ENCODE assay signal across 13 mouse cellular contexts in the genomic region with DNA sequence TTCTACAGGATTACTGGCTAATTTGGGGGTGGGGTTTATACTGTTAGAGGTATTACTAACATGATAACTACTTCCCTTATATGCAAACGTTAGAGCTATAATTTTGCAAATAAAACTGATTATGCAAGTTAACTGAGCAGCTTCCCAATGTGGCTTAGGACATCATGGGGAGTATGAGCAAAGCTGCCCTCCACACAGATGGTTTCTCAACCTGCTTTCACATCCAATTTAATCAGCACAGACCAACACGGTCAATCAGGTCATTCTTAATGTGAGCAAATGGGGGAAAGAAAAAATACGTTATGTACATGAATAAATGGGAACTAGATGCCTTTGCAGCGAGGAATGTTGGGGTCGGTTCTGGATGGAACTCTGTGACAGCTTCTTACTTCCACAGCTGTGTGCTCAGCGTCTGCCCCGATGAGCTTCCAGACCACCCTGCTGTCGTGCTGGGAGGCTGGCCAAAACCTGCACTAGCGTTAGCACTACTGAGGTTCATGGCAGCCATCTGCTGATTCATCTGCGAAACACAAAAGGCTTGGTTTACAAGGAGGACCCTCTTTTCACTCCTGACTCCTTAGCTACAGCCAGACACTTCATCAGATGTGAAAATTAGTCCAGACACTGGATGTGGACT.
DNase-seq lines count a peak whose midpoint lies in the region; ATAC-seq and TF ChIP-seq lines count a peak whose summit lies in the region.
"Had no signal": no experiment of that assay in that cellular context is flagged by ENCODE, and none has a peak within 500 bp of the region (broad histone marks: within the 10 kb centered on the region; RNA-seq: fewer than 3 reads in every experiment).

No protein-coding gene starts in this region.

- H3K4me1 ChIP-seq in midbrain, embryonic 13.5 days (replicated peaks) = 0 out of 2 replicates have a peak, but pooled peaks cover 2% of the 10 kb centered on the region
- H3K4me1 ChIP-seq in midbrain, embryonic 16.5 days (ENCODE audit: control insufficient read depth, insufficient read depth, low read length) = no peaks in the 10 kb centered on the region
- H3K4me1 ChIP-seq in midbrain, postnatal 0 days (ENCODE audit: insufficient read depth, low read length) = no peaks in the 10 kb centered on the region

- no peak overlapping the region for H3K4me3 ChIP-seq in midbrain, embryonic 13.5 days (replicated peaks)
- H3K4me3 ChIP-seq in midbrain, embryonic 16.5 days (ENCODE audit: low read depth, low read length) = no peak overlapping the region
- no peak overlapping the region for H3K4me3 ChIP-seq in midbrain, postnatal 0 days (ENCODE audit: low read depth, low read length)

- H3K9me3 ChIP-seq in midbrain, embryonic 13.5 days = no peaks in the 10 kb centered on the region
- H3K9me3 ChIP-seq in midbrain, embryonic 16.5 days (replicated peaks; ENCODE audit: control insufficient read depth, low read length, poor library complexity, severe bottlenecking) = no peaks in the 10 kb centered on the region
- H3K9me3 ChIP-seq in midbrain, postnatal 0 days (ENCODE audit: low read length) = no peaks in the 10 kb centered on the region

- peaks cover 56% of the 10 kb centered on the region for H3K36me3 ChIP-seq in midbrain, embryonic 13.5 days
- peaks cover 19% of the 10 kb centered on the region for H3K36me3 ChIP-seq in midbrain, embryonic 16.5 days (ENCODE audit: control insufficient read depth, insufficient read depth, low read length)
- H3K36me3 ChIP-seq in midbrain, postnatal 0 days (ENCODE audit: insufficient read depth, low read length) = peaks cover 25% of the 10 kb centered on the region

- WGBS in midbrain, embryonic 13.5 days = 68% methylated on average over 10 of the region's 10 CpGs
- WGBS in midbrain, embryonic 16.5 days = 61% methylated on average over 10 of the region's 10 CpGs
- WGBS in midbrain, postnatal 0 days = 57% methylated on average over 10 of the region's 10 CpGs

- no peaks in the 10 kb centered on the region for H3K27me3 ChIP-seq in midbrain, embryonic 13.5 days
- H3K27me3 ChIP-seq in midbrain, embryonic 16.5 days (ENCODE audit: control insufficient read depth, insufficient read depth, low read depth, low read length) = no peaks in the 10 kb centered on the region
- no peaks in the 10 kb centered on the region for H3K27me3 ChIP-seq in midbrain, postnatal 0 days (ENCODE audit: insufficient read depth, low read length)

- peak; percentile 27 for DNase-seq in adrenal gland, postnatal 25 days
- no peak for DNase-seq in adrenal gland, adult (ENCODE audit: inconsistent age in 2 of 2, low spot score in 1 of 2)
- DNase-seq in cerebellum, postnatal 36 days = peak; percentile 83 to 84
- DNase-seq in midbrain, postnatal 0 days (ENCODE audit: low spot score) = peak; percentile 86
- no peak for DNase-seq in B cell, adult 2 months
- no peak for DNase-seq in gastrocnemius, postnatal 10 days
- DNase-seq: liver; thymus, adult 2 months had no signal

- TF ChIP-seq CTCF in midbrain, postnatal 0 days (IDR thresholded peaks at IDR 0.05) = no peak

- ATAC-seq in midbrain, embryonic 13.5 days = 0 out of 2 replicates have a peak, but pooled peaks have one; percentile 61
- no peak for ATAC-seq in midbrain, embryonic 16.5 days
- no peak for ATAC-seq in midbrain, postnatal 0 days (ENCODE audit: low FRiP score)
- ATAC-seq: inflammation-experienced regulatory T-cells, adult 6 months had no signal

- no peak overlapping the region for H3K4me2 ChIP-seq in midbrain, embryonic 13.5 days (replicated peaks)
- H3K4me2 ChIP-seq in midbrain, embryonic 16.5 days (ENCODE audit: low read length) = no peak overlapping the region
- H3K4me2 ChIP-seq in midbrain, postnatal 0 days (ENCODE audit: low read depth, low read length, poor library complexity, severe bottlenecking) = no peak overlapping the region
- H3K4me2 ChIP-seq: heart, embryonic 11.5 days had no signal

- no peak overlapping the region for H3K9ac ChIP-seq in midbrain, embryonic 13.5 days (replicated peaks)
- H3K9ac ChIP-seq in midbrain, embryonic 16.5 days (ENCODE audit: low read depth, low read length) = no peak overlapping the region
- H3K9ac ChIP-seq in midbrain, postnatal 0 days (replicated peaks; ENCODE audit: low read length, poor library complexity, severe bottlenecking) = no peak overlapping the region

- no peak overlapping the region for H3K27ac ChIP-seq in midbrain, embryonic 13.5 days
- no peak overlapping the region for H3K27ac ChIP-seq in midbrain, embryonic 16.5 days (ENCODE audit: low read length)
- H3K27ac ChIP-seq in midbrain, postnatal 0 days (ENCODE audit: low read depth, low read length) = no peak overlapping the region
- H3K27ac ChIP-seq: macrophage had no signal

Comparison
In these comparisons a context has a peak if more than half of its experiments do, and no peak if none do; other contexts are left out.
1. DNase-seq: peak in adrenal gland, postnatal 25 days (single experiment), cerebellum, postnatal 36 days (2 of 2) and midbrain, postnatal 0 days (single experiment); none in adrenal gland, adult (0 of 2), B cell, adult 2 months (0 of 2) and gastrocnemius, postnatal 10 days (single experiment).